ENCODE assay signal across 18 mouse cellular contexts in the genomic region with DNA sequence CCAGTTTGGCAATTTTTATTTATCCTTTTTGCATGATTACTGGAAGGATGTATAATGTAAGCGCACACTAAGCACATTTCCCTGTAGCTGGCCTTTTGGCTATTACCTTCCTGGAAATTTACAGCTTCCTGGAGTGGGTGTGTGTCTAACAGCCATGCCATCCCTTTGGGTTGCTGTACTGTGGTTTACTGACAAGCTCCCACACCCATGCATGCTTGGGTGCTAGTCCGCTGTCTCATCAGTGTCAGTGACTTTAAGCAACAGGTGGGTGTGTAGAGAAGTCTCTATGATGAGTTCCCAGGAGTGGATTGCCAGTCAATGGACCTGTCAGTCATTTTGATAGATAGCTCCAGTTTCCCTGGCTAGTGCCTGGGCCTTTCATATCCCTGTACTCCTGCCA.
"Had no signal": no experiment of that assay in that cellular context is flagged by ENCODE, and none has a peak within 500 bp of the region (broad histone marks: within the 10 kb centered on the region; RNA-seq: fewer than 3 reads in every experiment).

No protein-coding gene starts in this region.

- H3K4me1 ChIP-seq: midbrain, embryonic 15.5 days; neural tube, embryonic 13.5 days had no signal

- H3K27ac ChIP-seq: intestine, embryonic 15.5 days; layer of hippocampus, adult 2 months; limb, embryonic 13.5 days; midbrain, embryonic 15.5 days; neural tube, embryonic 13.5 days had no signal

- H3K27me3 ChIP-seq: intestine, embryonic 15.5 days; limb, embryonic 13.5 days; midbrain, embryonic 15.5 days; neural tube, embryonic 13.5 days had no signal

- H3K9ac ChIP-seq: intestine, embryonic 15.5 days; limb, embryonic 13.5 days; midbrain, embryonic 15.5 days; neural tube, embryonic 13.5 days had no signal

- H3K4me3 ChIP-seq: intestine, embryonic 15.5 days; layer of hippocampus, adult 2 months; limb, embryonic 13.5 days; megakaryocyte, embryonic 14.5 days; midbrain, embryonic 15.5 days; neural tube, embryonic 13.5 days had no signal

- H3K4me2 ChIP-seq: intestine, embryonic 15.5 days; limb, embryonic 13.5 days; midbrain, embryonic 11.5 days; midbrain, embryonic 15.5 days; neural tube, embryonic 13.5 days had no signal

- H3K9me3 ChIP-seq: intestine, embryonic 15.5 days; limb, embryonic 13.5 days; megakaryocyte, embryonic 14.5 days; midbrain, embryonic 15.5 days; neural tube, embryonic 13.5 days had no signal

- DNase-seq: kidney, adult 18-20 months; kidney, postnatal 10 days; kidney, postnatal 4 days; left cerebral cortex, postnatal 4 days; lung, adult 18-20 months; lung, postnatal 4 days; retina, postnatal 1 day; right cerebral cortex, postnatal 4 days; spleen, adult 18-20 months; thymus, adult 18-20 months; thymus, postnatal 25 days had no signal

- H3K36me3 ChIP-seq: intestine, embryonic 15.5 days; midbrain, embryonic 15.5 days; neural tube, embryonic 13.5 days had no signal

- ATAC-seq: intestine, embryonic 15.5 days had no signal
